Mouse (Mus musculus): ENCODE results near the gene Sdk1. TPM values are rescaled to one million over a fixed set of nuclear protein-coding genes. Genes with fewer than 3 reads are reported as not detected.

Gene Sdk1
- total and polyA plus RNA-seq, 2 experiments, result 0.18 to 0.27 TPM

DNA sequence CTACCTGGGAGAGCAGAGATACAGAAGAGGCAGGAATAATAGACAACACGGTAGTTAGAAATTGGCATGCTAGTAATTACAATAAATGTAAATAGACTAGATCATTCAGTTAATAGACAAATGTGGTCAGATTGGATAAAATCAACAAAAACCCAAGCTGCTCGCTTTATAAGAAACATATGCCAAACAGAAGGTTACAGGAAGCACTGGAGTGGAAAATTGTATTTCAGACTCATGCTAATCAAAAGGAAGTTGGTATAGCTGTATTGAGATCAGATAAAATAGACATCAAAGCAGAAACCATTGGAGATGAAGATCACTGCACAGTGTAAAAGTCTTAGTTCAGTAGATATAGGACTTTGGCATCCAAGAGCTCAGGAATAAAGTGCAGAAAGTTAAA lies 63.4 kb downstream of the Sdk1 start:
- H3K79me2 ChIP-seq (ENCODE audit: control insufficient read depth, insufficient read depth, low read length), result no peaks in the 10 kb centered on the region
- 89% methylated on average over 2 of the region's 2 CpGs for WGBS
- DNase-seq (ENCODE audit: extremely low read depth, low read depth, low spot score), result no peak
- no peak overlapping the region for H3K9ac ChIP-seq (ENCODE audit: low read depth, low read length)
- no peak overlapping the region for H3K27ac ChIP-seq (replicated peaks; ENCODE audit: insufficient read depth, low read depth, low read length)
- H3K27me3 ChIP-seq (ENCODE audit: control insufficient read depth, insufficient read depth, low read length), result no peaks in the 10 kb centered on the region
- no peaks in the 10 kb centered on the region for H3K4me1 ChIP-seq (ENCODE audit: control insufficient read depth, insufficient read depth, low read length)
- H3K36me3 ChIP-seq (ENCODE audit: control insufficient read depth, insufficient read depth, low read length), result no peaks in the 10 kb centered on the region
- H3K4me3 ChIP-seq (ENCODE audit: insufficient read depth, low read depth, low read length), result no peak overlapping the region
- no peak for TF ChIP-seq POLR2A (IDR thresholded peaks at IDR 0.05; ENCODE audit: extremely low read depth, insufficient read depth, low read length)
- TF ChIP-seq CTCF (IDR thresholded peaks at IDR 0.05; ENCODE audit: low read depth, low read length), result no peak

DNA sequence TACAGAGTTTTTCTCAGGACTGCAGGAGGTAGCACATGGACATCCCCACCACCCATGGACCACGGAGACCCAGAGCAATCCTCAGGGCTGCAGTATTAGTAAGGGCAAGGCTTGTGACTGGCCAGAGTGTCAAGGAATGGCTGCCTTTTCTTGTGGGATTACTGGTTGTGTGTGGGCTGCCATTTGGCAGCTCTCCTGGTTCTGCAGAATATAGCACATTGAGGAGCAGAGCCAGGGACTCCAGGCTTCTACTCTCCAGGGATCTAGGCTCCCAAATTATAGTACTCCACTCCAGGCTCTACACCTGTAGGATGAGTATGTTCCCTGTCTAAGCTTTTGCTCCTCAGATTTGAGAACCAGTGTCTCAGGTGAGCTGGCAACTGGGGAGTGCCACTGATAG lies 69.4 kb downstream of the Sdk1 start:
- Histone ChIP-seq H3K27me3 (ENCODE audit: control insufficient read depth, insufficient read depth, low read length) (no peaks in the 10 kb centered on the region), H3K9ac (ENCODE audit: low read depth, low read length) (no peak overlapping the region), H3K4me1 (ENCODE audit: control insufficient read depth, insufficient read depth, low read length) (peaks cover 9% of the 10 kb centered on the region), H3K36me3 (ENCODE audit: control insufficient read depth, insufficient read depth, low read length) (no peaks in the 10 kb centered on the region), H3K79me2 (ENCODE audit: control insufficient read depth, insufficient read depth, low read length) (no peaks in the 10 kb centered on the region), H3K27ac (replicated peaks; ENCODE audit: insufficient read depth, low read depth, low read length) (no peak overlapping the region), H3K4me3 (ENCODE audit: insufficient read depth, low read depth, low read length) (no peak overlapping the region)
- 97% methylated on average over 1 of the region's 1 CpGs for WGBS
- DNase-seq (ENCODE audit: extremely low read depth, low read depth, low spot score), result no peak
- TF ChIP-seq POLR2A (IDR thresholded peaks at IDR 0.05; ENCODE audit: extremely low read depth, insufficient read depth, low read length) (no peak), CTCF (IDR thresholded peaks at IDR 0.05; ENCODE audit: low read depth, low read length) (no peak)

DNA sequence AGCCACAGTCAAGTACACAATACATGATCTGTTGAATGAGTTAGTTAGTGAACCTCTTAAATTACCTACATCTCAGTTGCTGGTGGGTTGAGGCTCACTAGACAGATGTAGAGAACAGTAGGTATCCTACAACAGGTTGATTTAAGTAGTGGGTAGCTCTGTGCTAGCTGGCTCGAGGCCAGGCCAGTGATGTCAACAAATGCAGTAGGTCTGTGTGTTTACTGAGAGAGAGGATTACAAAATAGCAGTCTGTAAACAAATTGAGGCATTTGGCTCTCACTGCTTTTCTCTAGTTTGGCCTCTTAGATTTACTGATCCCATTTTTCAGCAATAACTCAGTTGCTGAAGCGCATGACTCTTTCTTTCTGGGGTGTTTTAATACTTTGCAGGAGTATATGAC lies 70.5 kb downstream of the Sdk1 start:
- peak; percentile 90 for DNase-seq (ENCODE audit: extremely low read depth, low read depth, low spot score)
- Histone ChIP-seq H3K27ac (replicated peaks; ENCODE audit: insufficient read depth, low read depth, low read length) (no peak overlapping the region), H3K79me2 (ENCODE audit: control insufficient read depth, insufficient read depth, low read length) (no peaks in the 10 kb centered on the region), H3K9ac (ENCODE audit: low read depth, low read length) (no peak overlapping the region), H3K36me3 (ENCODE audit: control insufficient read depth, insufficient read depth, low read length) (no peaks in the 10 kb centered on the region), H3K4me1 (ENCODE audit: control insufficient read depth, insufficient read depth, low read length) (peaks cover 9% of the 10 kb centered on the region), H3K4me3 (ENCODE audit: insufficient read depth, low read depth, low read length) (no peak overlapping the region), H3K27me3 (ENCODE audit: control insufficient read depth, insufficient read depth, low read length) (no peaks in the 10 kb centered on the region)
- TF ChIP-seq CTCF (IDR thresholded peaks at IDR 0.05; ENCODE audit: low read depth, low read length) (no peak), POLR2A (IDR thresholded peaks at IDR 0.05; ENCODE audit: extremely low read depth, insufficient read depth, low read length) (no peak)
- WGBS, result 16% methylated on average over 2 of the region's 2 CpGs

DNA sequence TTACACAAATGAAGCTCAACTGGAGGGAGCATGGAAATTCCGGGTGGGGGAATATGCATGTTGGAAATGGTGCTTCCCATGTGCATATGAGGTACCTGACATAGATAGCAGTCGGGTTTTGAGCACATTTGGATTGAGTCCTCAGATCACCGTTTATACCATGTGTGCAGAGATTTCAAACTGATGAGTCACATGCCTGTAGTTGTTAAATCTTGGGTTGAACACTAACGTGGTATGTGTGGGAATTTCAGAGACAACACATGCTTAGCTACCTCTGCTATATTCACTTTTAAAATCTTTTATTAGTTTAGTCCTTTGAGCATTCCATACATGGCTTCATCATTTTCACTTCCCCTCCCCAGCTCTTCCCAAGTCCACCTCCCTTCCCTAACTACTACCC lies 71.0 kb downstream of the Sdk1 start:
- Histone ChIP-seq H3K4me1 (ENCODE audit: control insufficient read depth, insufficient read depth, low read length) (peaks cover 9% of the 10 kb centered on the region), H3K79me2 (ENCODE audit: control insufficient read depth, insufficient read depth, low read length) (no peaks in the 10 kb centered on the region), H3K9ac (ENCODE audit: low read depth, low read length) (no peak overlapping the region), H3K4me3 (ENCODE audit: insufficient read depth, low read depth, low read length) (no peak overlapping the region), H3K27ac (replicated peaks; ENCODE audit: insufficient read depth, low read depth, low read length) (no peak overlapping the region), H3K27me3 (ENCODE audit: control insufficient read depth, insufficient read depth, low read length) (no peaks in the 10 kb centered on the region), H3K36me3 (ENCODE audit: control insufficient read depth, insufficient read depth, low read length) (no peaks in the 10 kb centered on the region)
- TF ChIP-seq POLR2A (IDR thresholded peaks at IDR 0.05; ENCODE audit: extremely low read depth, insufficient read depth, low read length) (no peak), CTCF (IDR thresholded peaks at IDR 0.05; ENCODE audit: low read depth, low read length) (no peak)
- WGBS, result 21% methylated on average over 4 of the region's 4 CpGs
- no peak for DNase-seq (ENCODE audit: extremely low read depth, low read depth, low spot score)

DNA sequence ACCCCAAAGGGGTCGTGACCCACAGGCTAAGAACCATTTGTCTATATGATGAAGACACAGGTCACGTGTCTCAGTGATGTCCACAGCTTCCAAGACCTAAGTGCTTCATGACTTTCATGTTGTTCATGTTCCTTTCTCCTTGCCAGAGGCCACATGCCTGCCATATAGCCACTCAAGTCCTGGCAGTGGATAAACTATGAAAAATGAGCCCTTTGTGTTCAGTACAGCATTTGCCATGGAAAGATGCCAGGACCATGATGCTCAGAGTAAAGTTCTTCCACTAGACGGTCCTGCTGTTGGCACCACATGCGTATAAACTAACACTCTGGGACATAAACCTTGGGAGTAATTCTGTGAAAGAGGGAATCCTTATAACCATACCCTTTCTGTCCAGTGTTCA lies 75.8 kb downstream of the Sdk1 start:
- Histone ChIP-seq H3K27me3 (ENCODE audit: control insufficient read depth, insufficient read depth, low read length) (no peaks in the 10 kb centered on the region), H3K27ac (replicated peaks; ENCODE audit: insufficient read depth, low read depth, low read length) (no peak overlapping the region), H3K4me3 (ENCODE audit: insufficient read depth, low read depth, low read length) (no peak overlapping the region), H3K36me3 (ENCODE audit: control insufficient read depth, insufficient read depth, low read length) (no peaks in the 10 kb centered on the region), H3K9ac (ENCODE audit: low read depth, low read length) (no peak overlapping the region), H3K79me2 (ENCODE audit: control insufficient read depth, insufficient read depth, low read length) (no peaks in the 10 kb centered on the region), H3K4me1 (ENCODE audit: control insufficient read depth, insufficient read depth, low read length) (peaks cover 3% of the 10 kb centered on the region; the same call in 1 of the 2 replicates)
- 58% methylated on average over 4 of the region's 4 CpGs for WGBS
- TF ChIP-seq CTCF (IDR thresholded peaks at IDR 0.05; ENCODE audit: low read depth, low read length) (no peak), POLR2A (IDR thresholded peaks at IDR 0.05; ENCODE audit: extremely low read depth, insufficient read depth, low read length) (no peak)
- peak; percentile 19 for DNase-seq (ENCODE audit: extremely low read depth, low read depth, low spot score)

DNA sequence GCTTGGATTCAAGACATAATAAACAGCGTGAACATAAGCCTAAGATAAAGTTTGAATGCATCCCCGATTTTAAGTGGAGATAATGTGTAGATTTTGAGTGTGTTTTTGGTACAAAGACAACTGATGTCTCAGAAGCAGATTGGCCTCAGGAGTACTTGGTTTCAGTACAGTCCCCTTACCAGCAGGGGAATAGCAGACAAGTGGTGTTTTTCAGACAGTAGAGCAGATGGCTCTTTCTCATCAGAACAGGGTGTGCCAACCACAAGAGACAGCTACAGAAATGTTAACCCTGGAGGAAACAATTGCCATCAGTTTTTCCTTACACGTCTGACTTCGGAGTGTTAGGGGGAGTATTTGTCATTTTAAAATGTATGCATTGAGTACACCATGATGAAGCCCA lies 83.6 kb downstream of the Sdk1 start:
- no peak for TF ChIP-seq CTCF (IDR thresholded peaks at IDR 0.05; ENCODE audit: low read depth, low read length)
- Histone ChIP-seq H3K4me1 (ENCODE audit: control insufficient read depth, insufficient read depth, low read length) (no peaks in the 10 kb centered on the region), H3K36me3 (ENCODE audit: control insufficient read depth, insufficient read depth, low read length) (no peaks in the 10 kb centered on the region), H3K79me2 (ENCODE audit: control insufficient read depth, insufficient read depth, low read length) (no peaks in the 10 kb centered on the region), H3K4me3 (ENCODE audit: insufficient read depth, low read depth, low read length) (no peak overlapping the region), H3K9ac (ENCODE audit: low read depth, low read length) (no peak overlapping the region), H3K27ac (replicated peaks; ENCODE audit: insufficient read depth, low read depth, low read length) (no peak overlapping the region), H3K27me3 (ENCODE audit: control insufficient read depth, insufficient read depth, low read length) (no peaks in the 10 kb centered on the region)
- WGBS, result 86% methylated on average over 4 of the region's 4 CpGs
- no peak for DNase-seq (ENCODE audit: extremely low read depth, low read depth, low spot score)
